Mouse (Mus musculus) heart, postnatal 14 days (tissue): ENCODE measurements around the gene Vwf. TPM values are rescaled to one million over a fixed set of nuclear protein-coding genes. Genes with fewer than 3 reads are reported as not detected.

ENCODE experiments used
- DNase-seq, 2 experiments: peaks; one replicate each; pipeline ENCODE4 v3.0.0; 2021 to 2022
- intact Hi-C: fragments of 180-260 bp; cut with DNase I; formaldehyde crosslinking; loops from one replicate; pipeline ENCODE4 v1.15.1; 2025
- total RNA-seq, 2 experiments: library from RNA; stranded (reverse); gene quantifications; 2 replicates each; pipeline ENCODE4 v1.2.3; 2021

Gene Vwf
- total RNA-seq, 2 experiments from 2014 or later, result 88.1 to 110 TPM

- intact Hi-C loops, result no loop called here
- DNase-seq, result no peak
Observed at GRCm38 (mm10) chr6:125579864-125580263, 33.3 kb downstream of the Vwf start.

GRCm38 (mm10) chr6:125583666-125584065, 37.1 kb downstream of the Vwf start:
- no peak for DNase-seq
- intact Hi-C loops, result no loop called here

GRCm38 (mm10) chr6:125584266-125584665, 37.7 kb downstream of the Vwf start:
- no peak for DNase-seq
- intact Hi-C loops, result no loop called here

GRCm38 (mm10) chr6:125585579-125585978, 39.0 kb downstream of the Vwf start:
- intact Hi-C loops, result no loop called here

GRCm38 (mm10) chr6:125586042-125586566, 39.5 kb downstream of the Vwf start:
- intact Hi-C loops, result no loop called here
- DNase-seq, result no peak

More at GRCm38 (mm10) chr6:125585579-125585978, 39.0 kb downstream of the Vwf start:
- DNase-seq, result no peak

- intact Hi-C loops, result no loop called here
- DNase-seq, result no peak
Observed at GRCm38 (mm10) chr6:125588241-125588640, 41.7 kb downstream of the Vwf start.

GRCm38 (mm10) chr6:125589075-125589474, 42.5 kb downstream of the Vwf start:
- no peak for DNase-seq
- intact Hi-C loops, result no loop called here

- DNase-seq, result no peak
- intact Hi-C loops, result no loop called here
Observed at GRCm38 (mm10) chr6:125590056-125590455, 43.5 kb downstream of the Vwf start.

GRCm38 (mm10) chr6:125590471-125590870, 43.9 kb downstream of the Vwf start:
- intact Hi-C loops, result no loop called here
- DNase-seq, result no peak

- DNase-seq, result no peak
- intact Hi-C loops, result no loop called here
Observed at GRCm38 (mm10) chr6:125591652-125592385, 45.2 kb downstream of the Vwf start.

- DNase-seq, result no peak
- intact Hi-C loops, result no loop called here
Observed at GRCm38 (mm10) chr6:125592536-125592935, 46.0 kb downstream of the Vwf start.

GRCm38 (mm10) chr6:125594311-125594710, 47.7 kb downstream of the Vwf start:
- DNase-seq, result no peak
- intact Hi-C loops, result no loop called here

- intact Hi-C loops, result no loop called here
- DNase-seq, result no peak
Observed at GRCm38 (mm10) chr6:125594825-125595224, 48.3 kb downstream of the Vwf start.

GRCm38 (mm10) chr6:125596701-125597318, 50.2 kb downstream of the Vwf start:
- DNase-seq, result peak in 1 of 2 experiments; percentile 32
- intact Hi-C loops, result no loop called here

GRCm38 (mm10) chr6:125597716-125598115, 51.1 kb downstream of the Vwf start:
- DNase-seq, result no peak
- intact Hi-C loops, result no loop called here

- DNase-seq, result peak; percentile 75 to 86
- intact Hi-C loops, result loop anchor here (1.0 to 10.0 kb wide), 5 partner anchors 71 to 325 kb away; no protein-coding TSS in a partner anchor
Observed at GRCm38 (mm10) chr6:125600036-125600558, 53.5 kb downstream of the Vwf start.

- intact Hi-C loops, result loop anchor here (1.0 to 10.0 kb wide), 5 partner anchors 72 to 326 kb away; no protein-coding TSS in a partner anchor
- DNase-seq, result no peak
Observed at GRCm38 (mm10) chr6:125600669-125601068, 54.1 kb downstream of the Vwf start.

GRCm38 (mm10) chr6:125601190-125601589, 54.6 kb downstream of the Vwf start:
- intact Hi-C loops, result loop anchor here (2.0 to 10.0 kb wide), 4 partner anchors 72 to 326 kb away; no protein-coding TSS in a partner anchor
- no peak for DNase-seq

- no peak for DNase-seq
- intact Hi-C loops, result loop anchor here (1.0 to 10.0 kb wide), 5 partner anchors 23 to 327 kb away; no protein-coding TSS in a partner anchor
Observed at GRCm38 (mm10) chr6:125601748-125602147, 55.2 kb downstream of the Vwf start.

- no peak for DNase-seq
- intact Hi-C loops, result loop anchor here (1.0 to 10.0 kb wide), 2 partner anchors 24 to 328 kb away; no protein-coding TSS in a partner anchor
Observed at GRCm38 (mm10) chr6:125602354-125602753, 55.8 kb downstream of the Vwf start.

GRCm38 (mm10) chr6:125603234-125603633, 56.7 kb downstream of the Vwf start:
- DNase-seq, result peak; percentile 83 to 92
- intact Hi-C loops, result loop anchor here (10.0 kb wide), 1 partner anchor 328 kb away; no protein-coding TSS in a partner anchor
